Mouse (Mus musculus) erythroblast, embryonic 14.5 days (primary cell): ENCODE results near the gene Gm28043.

ENCODE experiments used
- GATA1 ChIP-seq: IDR thresholded peaks from 2 replicates; pipeline ENCODE4 v1.6.1; 2012; ENCODE audit warnings: low read length, inconsistent platforms, mixed read lengths
- TAL1 ChIP-seq: IDR thresholded peaks from 3 replicates; pipeline ENCODE4 v1.6.1; 2012; ENCODE audit warnings: low read length, inconsistent platforms, mixed read lengths

GRCm38 (mm10) chr17:29669030-29669429, 54.4 kb downstream of the Gm28043 start:
- no peak for TF ChIP-seq GATA1
- no peak for TF ChIP-seq TAL1
